Mouse (Mus musculus) layer of hippocampus, adult 9-10 months (tissue): ENCODE results near the gene Nme4.
"Not testable (repeated sequence)": the region's sequence is repeated elsewhere in the genome, so short reads cannot be mapped to it uniquely, and the experiment has no call there.

Source experiments
- DNase-seq: peaks from one replicate; pipeline ENCODE4 v3.0.0; 2022; ENCODE audit warnings: low spot score

The Nme4 gene

DNA sequence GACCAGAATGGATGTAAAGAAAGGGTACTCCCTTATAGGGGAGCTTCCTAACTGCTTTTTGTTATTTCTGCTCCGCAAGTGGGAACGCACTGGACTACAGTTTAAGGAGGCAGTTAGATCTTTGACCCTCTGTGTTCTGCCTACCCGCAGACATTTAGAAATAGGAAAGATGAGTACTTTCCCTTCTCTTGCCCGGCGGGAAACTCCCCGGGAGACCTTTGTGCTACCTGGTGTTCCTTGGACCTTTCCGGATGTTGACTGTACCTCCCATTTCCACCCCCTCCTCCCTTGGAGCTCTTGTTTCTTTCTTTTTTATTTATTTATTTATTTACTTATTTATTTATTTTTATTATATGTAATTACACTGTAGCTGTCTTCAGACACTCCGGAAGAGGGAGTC lies 18.7 kb upstream of the Nme4 start:
- DNase-seq: no peak

DNA sequence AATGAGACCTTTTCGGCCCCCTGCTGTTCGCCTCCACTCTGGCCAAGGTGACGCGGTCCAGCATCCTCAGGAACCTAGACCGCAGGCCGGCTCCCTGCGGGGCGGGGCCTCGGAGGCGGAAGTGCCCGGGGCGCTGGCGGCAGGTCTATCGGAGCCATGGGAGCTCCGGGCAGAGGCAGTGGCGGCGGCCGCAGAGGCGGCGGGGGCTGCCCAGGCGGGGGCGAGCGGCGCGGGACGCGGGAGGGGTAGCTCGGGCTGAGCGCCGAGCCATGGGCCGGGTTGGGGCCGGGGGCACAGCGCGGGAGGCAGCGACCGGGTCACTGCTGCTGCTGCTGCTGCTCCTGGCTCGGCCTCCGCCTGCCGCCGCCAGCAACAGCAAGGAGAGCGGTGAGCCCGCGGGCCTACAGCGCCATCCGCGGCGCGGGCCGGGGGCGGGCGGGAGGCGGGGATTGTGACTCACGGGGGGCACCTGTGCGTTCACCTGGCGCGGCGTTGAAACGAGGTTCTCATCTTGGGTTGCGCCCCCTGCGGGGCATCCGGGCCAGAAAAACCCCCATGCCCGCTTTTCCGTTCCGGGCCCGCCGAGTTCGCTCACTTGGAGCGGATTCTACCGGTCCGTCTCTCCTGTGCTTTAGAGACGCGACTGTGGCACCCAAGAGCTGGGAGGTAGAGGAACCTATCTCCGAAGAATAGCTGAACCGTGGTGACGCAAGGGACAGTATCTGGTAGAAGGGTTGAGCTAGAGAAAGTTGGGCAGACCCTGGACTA lies 18.0 kb upstream of the Nme4 start, which contains the start of gene Tmem8:
Tmem8 (plus strand) TSS at position 119 of the 768 bp plus-strand sequence.
- no peak for DNase-seq

DNA sequence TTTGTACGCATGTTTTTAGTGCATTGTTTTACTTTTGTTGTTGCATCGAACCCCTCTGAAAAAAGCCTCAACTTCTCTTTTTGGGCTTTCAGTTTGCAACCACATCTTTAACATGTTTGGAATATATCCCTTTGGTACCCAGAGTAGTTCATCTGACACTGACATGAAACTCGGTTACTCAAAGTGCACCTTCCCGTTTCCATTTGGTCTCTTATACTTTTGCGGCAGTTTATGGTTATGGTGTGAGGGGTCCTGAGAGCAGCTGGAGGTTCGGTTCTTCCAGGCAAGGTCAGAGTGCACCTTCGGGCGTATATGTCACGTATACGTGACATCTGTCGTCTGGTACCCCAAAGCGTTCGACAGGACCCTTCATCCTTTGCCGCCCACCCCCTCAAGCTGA lies 17.3 kb upstream of the Nme4 start:
- no peak for DNase-seq

DNA sequence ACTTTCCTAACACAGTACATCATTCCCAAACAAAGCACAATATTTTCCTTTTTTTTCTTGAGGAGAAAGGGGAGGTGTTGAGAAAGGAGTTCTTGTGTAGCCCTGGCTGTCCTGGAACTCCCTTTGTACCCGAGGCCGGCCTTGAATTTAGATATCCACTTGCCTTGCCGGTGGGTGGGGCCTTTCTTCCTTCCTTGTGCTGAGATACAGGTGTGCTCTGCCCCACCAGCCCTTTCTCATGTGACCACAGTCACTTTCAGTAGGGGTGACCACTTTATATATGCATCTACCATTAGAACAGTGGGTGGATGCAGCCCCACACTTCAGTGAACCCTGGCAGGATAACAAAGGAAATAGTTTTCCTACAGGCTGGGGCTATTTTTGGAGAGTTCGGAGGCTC lies 16.3 kb upstream of the Nme4 start:
- DNase-seq: no peak

DNA sequence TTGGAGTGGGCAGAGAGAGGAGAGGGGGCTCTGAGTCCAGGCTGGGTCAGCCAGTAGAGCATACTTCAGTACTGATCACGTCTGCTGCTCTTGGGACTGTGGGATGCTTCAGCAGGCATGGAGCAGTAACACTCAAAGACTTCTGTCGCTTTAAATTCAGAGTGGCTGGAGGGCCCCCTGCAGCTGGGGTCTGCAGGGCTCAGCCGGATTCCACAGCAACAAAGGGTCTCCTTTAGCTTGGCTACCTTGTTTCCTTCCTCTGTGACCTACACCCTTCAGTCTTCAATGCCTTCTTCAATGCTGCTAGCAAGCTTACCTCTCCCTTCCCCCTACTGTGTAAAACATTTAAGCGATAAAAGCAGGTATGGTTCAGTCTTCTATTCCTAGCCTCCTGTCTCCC lies 15.6 kb upstream of the Nme4 start:
- DNase-seq: no peak

DNA sequence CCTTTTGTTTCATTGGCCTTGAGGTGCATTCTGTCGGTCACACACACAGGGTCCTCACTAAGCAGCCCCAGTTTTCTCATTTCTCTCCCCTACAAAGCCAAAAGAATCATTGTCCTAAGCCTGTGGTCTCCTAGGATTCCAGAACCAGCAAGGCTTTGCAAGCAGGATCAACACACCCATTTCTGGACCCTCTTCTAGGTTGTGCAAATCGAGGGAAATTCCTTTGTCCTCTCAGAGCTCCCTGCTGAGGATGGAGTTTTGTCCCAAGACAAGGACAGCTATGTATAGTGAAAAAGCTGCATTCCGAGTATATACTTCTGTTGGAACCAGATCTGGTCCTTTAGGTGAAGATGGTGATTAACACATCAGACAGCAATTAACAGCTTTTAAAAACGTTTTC lies 14.8 kb upstream of the Nme4 start:
- no peak for DNase-seq

DNA sequence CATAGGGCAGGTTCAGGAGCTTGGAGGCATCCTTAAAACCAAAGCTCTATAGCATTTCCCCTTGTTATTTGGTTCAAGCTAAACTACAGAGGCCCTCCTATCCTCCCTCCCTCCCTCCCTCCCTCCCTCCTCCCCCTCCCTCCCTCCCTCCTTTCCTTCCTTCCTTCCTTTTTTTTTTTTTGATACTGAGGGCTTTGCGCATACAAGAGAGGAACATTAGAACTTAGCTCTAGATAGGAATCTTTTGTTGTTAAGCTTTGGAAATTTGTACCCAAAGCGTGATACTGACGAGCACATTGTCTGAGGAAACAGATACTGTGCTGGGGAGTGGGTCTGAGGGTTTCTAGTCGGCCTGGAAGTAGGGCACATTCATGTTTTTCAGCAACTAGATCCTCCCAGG lies 10.2 kb upstream of the Nme4 start:
- DNase-seq: no peak

DNA sequence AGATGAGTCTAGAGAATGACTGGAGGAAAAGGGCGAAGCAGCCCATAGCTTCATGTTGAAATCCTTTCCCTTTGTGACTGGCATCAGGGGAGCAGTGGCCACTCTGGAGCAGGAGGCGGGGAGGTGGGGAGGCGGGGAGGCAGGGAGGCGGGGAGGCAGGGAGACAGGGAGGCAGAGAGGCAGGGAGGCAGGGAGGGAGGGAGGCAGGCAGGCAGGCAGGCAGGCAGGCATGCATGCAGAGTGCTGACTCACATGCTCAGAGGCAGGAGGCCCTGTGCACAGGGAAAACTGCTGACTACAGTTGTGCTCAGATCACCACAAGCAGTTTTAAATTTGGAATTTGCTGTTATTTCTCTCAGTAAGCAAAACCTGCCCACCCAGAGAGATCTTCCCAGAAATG lies 6.1 kb upstream of the Nme4 start:
- DNase-seq: no peak

DNA sequence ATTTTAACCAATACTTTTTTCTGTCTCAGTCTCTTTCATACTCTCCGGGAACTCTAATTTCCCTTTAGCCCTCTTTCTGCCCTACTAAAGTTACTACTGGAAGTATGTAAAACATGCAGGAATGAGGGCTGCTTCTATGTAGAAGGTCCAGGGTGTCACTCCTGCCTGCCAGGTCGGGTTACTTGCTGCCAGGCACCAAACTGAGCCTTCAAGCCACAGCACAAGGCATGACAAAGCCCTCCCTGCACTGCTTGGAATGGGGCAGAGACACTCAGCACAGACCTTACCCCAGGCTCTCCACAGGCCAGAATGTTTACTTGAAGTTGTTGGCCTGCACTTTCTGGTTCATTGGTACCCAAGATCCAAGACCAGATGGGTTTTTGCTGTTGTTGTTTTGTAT lies 4.8 kb upstream of the Nme4 start:
- no peak for DNase-seq

DNA sequence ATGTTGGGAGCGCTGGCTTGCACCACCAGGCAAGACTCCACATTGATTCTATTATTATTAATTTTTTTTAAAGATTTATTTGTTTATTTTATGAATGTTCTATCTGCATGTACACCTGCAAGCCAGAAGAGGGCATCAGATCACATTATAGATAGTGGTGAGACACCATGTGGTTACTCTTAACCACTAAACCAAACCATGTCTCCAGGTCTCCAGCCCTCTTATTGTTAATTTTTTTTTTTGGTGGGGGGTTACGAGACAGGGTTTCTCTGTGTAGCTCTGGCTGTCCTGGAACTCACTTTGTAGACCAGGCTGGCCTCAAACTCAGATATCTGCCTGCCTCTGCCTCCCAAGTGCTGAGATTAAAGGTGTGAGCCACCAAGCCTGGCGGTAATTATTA lies 3.9 kb upstream of the Nme4 start:
- not testable (repeated sequence) for DNase-seq

DNA sequence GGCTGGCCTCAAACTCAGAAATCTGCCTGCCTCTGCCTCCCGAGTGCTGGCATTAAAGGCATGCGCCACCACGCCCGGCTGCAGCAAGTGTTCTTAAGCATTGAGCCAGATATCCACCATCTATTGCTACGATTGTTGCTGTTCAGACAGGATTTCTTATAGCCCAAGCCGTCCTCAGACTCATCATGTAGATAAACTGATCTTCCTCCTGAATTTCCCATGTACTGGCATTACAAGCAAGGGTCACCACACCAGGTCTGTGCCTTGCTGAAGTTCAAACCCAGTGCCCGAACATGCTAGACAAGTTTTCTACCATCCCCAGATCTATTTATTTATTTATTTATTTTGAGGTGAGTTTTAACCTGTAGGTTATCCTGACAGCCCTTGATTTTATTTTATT lies 3.1 kb upstream of the Nme4 start:
- no peak for DNase-seq

DNA sequence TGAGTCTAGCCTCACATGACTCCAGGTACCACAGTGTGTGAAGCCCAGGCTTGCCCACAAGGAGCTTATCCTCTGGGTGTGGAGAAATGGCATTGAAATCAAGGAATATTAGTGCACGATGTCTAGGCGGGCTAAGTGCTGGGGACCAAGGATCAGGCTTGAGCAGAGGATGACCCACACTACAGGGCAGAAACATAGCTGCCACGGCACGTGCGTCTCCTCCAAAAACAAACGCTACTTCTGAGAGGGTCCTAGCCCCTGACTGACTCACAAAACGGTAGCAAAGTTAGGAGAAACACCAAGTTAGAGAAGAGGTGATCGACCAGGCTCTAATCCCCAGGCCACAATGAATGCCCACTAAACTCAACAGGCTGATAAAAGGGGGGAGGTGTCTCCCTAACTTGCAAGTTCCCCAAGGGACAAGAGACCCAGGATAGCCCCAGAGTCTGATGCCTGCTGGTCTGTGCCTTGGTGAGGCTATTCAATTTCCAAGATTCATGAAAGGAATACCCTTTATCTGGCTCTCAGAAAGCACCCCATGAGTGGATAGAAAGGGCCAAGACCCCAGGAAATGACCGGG lies 781 bp downstream of the Nme4 start:
- DNase-seq: no peak

DNA sequence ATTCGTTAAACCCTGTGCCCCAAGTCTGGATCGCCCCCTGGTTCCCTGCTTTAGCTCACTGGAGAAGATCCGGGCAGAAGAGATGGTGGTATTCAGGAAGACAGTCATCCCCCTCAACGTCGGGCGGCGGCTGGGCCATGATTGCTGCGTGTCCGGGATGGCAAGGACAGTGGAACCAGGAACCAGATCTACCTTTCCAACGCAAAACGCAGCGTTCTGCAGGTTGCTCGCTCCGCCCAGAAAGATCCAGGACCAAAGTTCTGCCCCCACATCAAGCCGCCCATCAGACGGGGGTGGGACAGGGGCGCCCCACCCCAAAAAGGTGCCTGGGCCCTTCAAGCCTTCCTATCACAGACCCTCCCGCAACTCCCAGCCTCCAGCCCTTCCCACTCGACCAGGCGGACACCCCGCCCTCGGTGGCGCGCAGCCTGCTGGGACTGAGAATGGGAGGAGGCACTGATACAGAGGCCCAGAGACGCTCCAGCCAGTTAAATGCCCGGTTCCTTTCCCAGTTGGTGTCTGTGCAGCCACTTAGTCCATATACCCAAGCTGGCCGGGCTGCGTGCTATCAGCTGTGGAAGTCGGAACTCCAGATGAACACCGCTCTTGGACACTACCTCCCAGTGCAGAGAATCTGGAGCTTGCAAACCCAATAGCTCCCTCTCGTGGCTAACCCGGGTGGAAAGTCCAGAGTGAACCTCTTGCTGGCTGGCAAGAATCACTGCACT lies 5.3 kb downstream of the Nme4 start, which contains the start of gene Decr2:
Decr2 (minus strand) TSS at position 433 of the 728 bp plus-strand sequence.
- peak; percentile 86 for DNase-seq

DNA sequence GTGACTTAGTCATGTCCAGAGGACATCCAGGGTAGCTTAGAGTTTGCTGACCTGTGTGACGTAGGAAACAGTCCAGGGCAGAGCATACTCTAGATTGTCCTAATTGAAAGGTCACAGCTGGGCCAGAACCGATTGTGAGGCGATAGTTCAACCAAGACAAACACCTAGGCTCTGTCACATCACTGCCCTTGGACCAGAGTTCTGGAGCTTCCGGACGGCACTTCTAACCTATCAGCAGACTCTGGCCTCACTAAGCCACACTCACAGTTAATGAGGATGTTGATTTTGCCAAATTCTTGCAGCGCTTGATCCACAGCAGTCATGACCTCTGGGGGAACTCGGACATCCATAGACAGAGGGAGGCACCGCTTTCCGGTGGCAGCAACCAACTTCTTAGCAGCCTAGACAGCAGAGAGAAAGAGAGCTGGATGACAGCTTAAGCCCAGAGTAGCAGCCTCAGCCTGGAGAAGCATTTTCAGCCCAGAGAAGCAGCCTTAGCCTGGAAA lies 8.3 kb downstream of the Nme4 start:
- no peak for DNase-seq

DNA sequence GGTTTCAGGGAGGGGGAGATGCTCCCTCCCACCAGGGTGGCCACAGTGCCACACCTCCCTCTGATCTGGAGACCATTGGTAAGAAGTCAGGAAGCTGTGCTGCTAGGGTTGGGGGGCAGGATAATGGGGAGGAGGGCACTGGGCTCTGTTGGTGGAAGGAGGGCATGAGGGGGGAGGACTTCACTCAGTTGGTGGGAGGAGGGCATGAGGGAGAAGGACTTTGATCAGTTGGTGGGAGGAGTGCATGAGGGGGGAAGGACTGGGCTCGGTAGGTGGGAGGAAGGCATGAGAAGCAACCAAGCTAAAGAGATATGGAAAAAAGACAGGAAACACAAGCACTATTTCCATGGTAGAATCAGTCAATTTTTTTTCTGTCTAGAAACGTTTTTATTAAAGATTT lies 14.5 kb downstream of the Nme4 start:
- DNase-seq: no peak

DNA sequence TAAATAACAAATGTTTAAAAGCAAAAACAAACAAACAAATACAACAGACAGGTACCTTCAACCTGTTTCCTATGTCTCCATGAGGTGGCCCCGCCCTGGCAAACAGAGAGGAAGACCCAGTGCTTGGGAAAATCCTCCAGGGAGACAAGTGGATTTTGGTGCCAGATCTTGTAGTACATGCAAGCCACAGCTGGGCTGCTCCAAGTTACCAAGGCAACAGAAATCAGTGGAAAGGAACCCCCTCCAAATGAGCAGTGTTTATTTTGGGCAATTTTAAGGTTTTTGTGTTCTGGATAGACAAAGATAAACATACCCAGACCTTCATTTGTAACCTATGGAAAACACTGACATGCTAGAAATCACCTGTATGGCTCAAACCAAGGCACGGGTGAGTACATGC lies 16.6 kb downstream of the Nme4 start:
- no peak for DNase-seq

DNA sequence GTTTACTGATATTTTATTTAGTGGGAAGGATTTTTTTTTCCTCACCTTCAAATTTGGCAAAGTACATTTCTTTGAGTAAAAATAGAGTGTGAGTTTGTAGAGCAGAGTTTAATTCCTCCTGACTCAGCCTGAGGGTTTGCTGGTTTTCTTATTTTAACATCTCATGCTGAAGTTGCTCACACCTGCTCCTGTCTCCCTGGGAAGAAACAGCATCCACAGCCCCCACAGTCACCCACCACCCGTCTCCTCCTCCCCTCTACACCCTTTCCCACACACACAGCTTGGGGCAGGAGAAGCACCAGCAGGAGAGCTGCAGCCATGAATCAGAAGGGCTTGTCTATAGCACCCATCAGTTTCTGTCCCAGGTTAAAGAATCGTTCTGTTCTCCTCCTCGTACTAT lies 20.2 kb downstream of the Nme4 start:
- DNase-seq: no peak

DNA sequence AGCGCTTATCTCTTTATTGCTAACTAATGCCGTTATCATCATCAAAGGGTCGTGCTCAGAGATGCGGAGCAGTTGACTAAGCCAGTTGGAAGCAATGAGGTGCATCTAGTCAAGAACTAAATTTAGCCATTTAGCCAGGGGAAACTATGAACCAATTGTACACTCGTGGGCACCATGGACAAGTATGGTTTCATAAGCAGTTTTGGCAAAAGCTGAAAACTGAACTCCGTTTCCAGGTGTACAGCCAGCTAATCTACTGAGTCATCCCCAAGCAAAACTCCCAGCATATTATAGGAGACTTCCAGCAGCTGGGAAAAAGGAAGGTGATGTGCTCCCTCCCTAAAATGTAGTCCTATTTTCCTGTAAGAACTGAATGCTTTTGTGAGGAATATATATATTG lies 25.3 kb downstream of the Nme4 start:
- no peak for DNase-seq

DNA sequence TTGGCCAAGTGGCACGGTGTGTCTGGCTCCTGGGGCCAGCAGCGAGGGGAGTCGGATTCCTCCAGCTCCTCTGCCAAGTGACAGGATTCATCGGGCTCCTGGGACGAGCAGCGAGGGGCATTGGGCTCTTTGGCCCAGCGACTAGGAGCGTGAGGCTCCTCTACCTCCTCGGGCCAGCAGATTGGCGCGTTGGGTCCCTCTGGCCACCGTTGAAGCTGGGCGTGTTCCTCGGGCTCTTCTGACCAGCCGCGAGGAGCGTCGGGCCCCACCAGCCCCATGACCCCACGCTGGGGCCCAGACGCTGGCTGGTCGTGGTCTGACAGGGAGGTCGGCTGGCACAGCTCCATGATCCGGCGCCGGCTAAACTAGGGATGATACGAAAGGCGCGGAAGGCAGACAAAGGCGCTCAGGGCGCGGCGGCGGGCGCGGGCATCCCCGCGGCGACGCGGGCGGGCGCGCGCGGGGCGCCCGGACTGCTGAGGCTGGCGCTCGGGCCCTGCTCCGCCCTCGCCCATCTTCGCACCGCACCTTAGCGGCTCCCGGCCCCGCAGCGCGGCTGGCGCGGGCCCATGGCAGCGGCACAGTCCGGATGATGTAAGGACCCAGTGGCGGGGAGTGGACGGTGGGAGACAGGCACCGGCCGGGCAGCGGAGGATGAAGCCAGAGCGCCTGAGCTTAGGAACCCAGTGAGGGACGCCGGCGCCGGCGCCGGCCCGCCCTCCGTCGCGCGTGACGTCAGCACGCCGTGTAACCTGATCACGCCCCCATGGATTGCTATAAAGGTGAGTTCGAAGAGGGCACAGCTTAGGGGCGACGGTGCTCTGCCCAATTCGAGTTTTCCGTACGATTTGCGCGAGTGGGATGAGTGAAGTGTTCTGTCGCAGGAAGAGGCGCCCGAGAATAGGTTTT lies 26.3 kb downstream of the Nme4 start, which contains the start of gene Rab11fip3:
Rab11fip3 (minus strand) TSS at position 725 of the 909 bp plus-strand sequence.
- peak; percentile 65 for DNase-seq

DNA sequence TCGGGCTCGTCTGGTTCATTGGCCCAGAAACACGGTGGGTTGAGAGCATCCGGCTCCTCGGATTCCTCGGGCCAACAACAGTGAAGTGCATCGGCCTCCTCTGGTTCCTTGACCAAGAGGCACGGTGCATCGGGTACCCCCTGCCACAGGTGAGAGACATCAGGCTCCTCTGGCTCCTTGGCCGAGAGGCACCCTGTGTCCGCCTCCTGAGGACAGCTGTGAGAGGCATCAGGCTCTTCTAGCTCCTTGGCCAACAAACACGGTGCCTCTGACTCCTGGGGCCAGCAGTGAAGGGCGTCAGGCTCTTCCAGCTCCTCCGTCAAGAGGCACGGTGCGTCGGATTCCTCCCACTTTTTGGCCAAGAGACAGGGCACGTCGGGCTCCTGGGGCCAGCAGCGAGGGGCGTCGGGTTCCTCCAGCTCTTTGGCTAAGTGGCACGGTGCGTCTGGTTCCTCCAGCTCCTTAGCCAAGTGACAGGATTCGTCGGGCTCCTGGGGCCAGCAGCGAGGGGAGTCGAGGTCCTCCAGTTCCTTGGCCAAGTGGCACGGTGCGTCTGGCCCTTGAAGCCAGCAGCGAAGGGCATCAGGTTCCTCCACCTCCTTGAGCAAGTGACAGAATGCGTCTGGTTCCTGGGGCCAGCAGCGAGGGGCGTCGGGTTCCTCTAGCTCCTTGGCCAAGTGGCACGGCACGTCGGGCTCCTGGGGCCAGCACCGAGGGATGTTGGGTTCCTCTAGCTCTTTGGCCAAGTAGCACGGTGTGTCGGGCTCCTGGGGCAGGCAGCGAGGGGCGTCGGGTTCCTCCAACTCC lies 27.2 kb downstream of the Nme4 start:
- no peak for DNase-seq

DNA sequence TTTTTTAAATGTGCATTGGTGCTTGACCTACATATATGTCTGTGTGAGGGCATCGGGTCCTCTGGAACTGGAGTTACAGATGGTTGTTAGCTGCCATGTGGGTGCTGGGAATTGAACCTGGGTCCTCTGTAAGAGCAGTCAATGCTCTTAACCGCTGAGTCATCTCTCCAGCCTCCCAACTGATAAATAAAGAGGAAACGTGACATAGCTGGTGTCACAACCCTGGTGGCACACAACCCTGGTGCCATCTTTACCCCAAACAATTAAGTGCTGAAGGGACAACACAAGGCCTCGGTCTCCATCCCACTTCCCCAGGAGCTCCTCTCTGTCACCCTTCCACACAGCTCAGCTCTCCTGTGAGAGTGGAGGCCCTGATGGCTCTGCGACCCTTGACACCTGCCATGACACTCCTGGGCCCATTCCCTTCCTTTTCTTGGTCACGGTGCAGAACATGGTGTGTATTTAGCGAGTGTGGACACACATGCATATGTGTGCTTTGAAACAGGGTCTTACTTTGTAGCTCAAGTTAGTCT lies 28.8 kb downstream of the Nme4 start:
- DNase-seq: no peak
